Mouse (Mus musculus): Measurements from ENCODE around the gene Rgs9.
"Not testable (repeated sequence)": the region's sequence is repeated elsewhere in the genome, so short reads cannot be mapped to it uniquely, and the experiment has no call there.

Gene Rgs9

GRCm38 (mm10) chr11:109302338-109302737, 4.4 kb upstream of the Rgs9 start:
- DNase-seq: peak; percentile 96

- no peak for DNase-seq
Measured at GRCm38 (mm10) chr11:109297031-109297430, 898 bp downstream of the Rgs9 start.

- DNase-seq: no peak
Measured at GRCm38 (mm10) chr11:109292056-109292455, 5.9 kb downstream of the Rgs9 start.

- DNase-seq: not testable (repeated sequence)
Measured at GRCm38 (mm10) chr11:109289378-109289777, 8.6 kb downstream of the Rgs9 start.

GRCm38 (mm10) chr11:109284811-109285210, 13.1 kb downstream of the Rgs9 start:
- DNase-seq: no peak

GRCm38 (mm10) chr11:109278186-109278585, 19.7 kb downstream of the Rgs9 start:
- no peak for DNase-seq

- DNase-seq: no peak
Measured at GRCm38 (mm10) chr11:109271399-109271798, 26.5 kb downstream of the Rgs9 start.

GRCm38 (mm10) chr11:109270366-109270765, 27.6 kb downstream of the Rgs9 start:
- no peak for DNase-seq

- no peak for DNase-seq
Measured at GRCm38 (mm10) chr11:109269662-109270341, 28.1 kb downstream of the Rgs9 start.

- DNase-seq: no peak
Measured at GRCm38 (mm10) chr11:109269283-109269661, 28.7 kb downstream of the Rgs9 start.

GRCm38 (mm10) chr11:109266161-109266910, 31.6 kb downstream of the Rgs9 start:
- DNase-seq: no peak

GRCm38 (mm10) chr11:109264159-109264768, 33.7 kb downstream of the Rgs9 start:
- no peak for DNase-seq

GRCm38 (mm10) chr11:109260561-109260960, 37.4 kb downstream of the Rgs9 start:
- no peak for DNase-seq

GRCm38 (mm10) chr11:109258941-109259910, 38.7 kb downstream of the Rgs9 start:
- DNase-seq: peak; percentile 85

- peak; percentile 35 for DNase-seq
Measured at GRCm38 (mm10) chr11:109257824-109258223, 40.1 kb downstream of the Rgs9 start.

- DNase-seq: peak; percentile 57
Measured at GRCm38 (mm10) chr11:109255022-109255421, 42.9 kb downstream of the Rgs9 start.

GRCm38 (mm10) chr11:109252483-109252882, 45.4 kb downstream of the Rgs9 start:
- no peak for DNase-seq

GRCm38 (mm10) chr11:109250566-109250965, 47.4 kb downstream of the Rgs9 start:
- peak; percentile 64 for DNase-seq

GRCm38 (mm10) chr11:109246920-109247319, 51.0 kb downstream of the Rgs9 start:
- no peak for DNase-seq

- no peak for DNase-seq
Measured at GRCm38 (mm10) chr11:109244635-109245360, 53.1 kb downstream of the Rgs9 start.

GRCm38 (mm10) chr11:109240126-109240525, 57.8 kb downstream of the Rgs9 start:
- no peak for DNase-seq

- no peak for DNase-seq
Measured at GRCm38 (mm10) chr11:109238671-109239070, 59.3 kb downstream of the Rgs9 start.
